Mouse (Mus musculus) hindbrain, embryonic 15.5 days (tissue): ENCODE results near the gene Nox4. TPM values are rescaled to one million over a fixed set of nuclear protein-coding genes. Genes with fewer than 3 reads are reported as not detected.
"Not testable (repeated sequence)": the region's sequence is repeated elsewhere in the genome, so short reads cannot be mapped to it uniquely, and the experiment has no call there.

Experiments used
- ATAC-seq: fragments of 200-750 bp; cut with Nextera tagmentation; 2 replicates; pipeline ENCODE4 v1.8.0; 2017; ENCODE audit warnings: low read depth, moderate number of reproducible peaks, moderate TSS enrichment; ENCODE audit not compliant: low FRiP score
- H3K27ac ChIP-seq: fragments of 300-500 bp; sonication (generic); replicated peaks from 2 replicates; pipeline ENCODE4 v1.5.1; 2015; ENCODE audit warnings: mild to moderate bottlenecking, inconsistent platforms
- H3K27me3 ChIP-seq: fragments of 300-500 bp; sonication (generic); 2 replicates; pipeline ENCODE4 v1.6.1; 2015; ENCODE audit warnings: control low read depth, inconsistent platforms
- H3K36me3 ChIP-seq: fragments of 300-500 bp; sonication (generic); 2 replicates; pipeline ENCODE4 v1.6.1; 2015; ENCODE audit warnings: control low read depth, inconsistent platforms
- H3K4me1 ChIP-seq: fragments of 300-500 bp; sonication (generic); replicated peaks from 2 replicates; pipeline ENCODE4 v1.6.1; 2015; ENCODE audit warnings: control low read depth, inconsistent platforms
- H3K4me2 ChIP-seq: fragments of 300-500 bp; sonication (generic); 2 replicates; pipeline ENCODE4 v1.6.1; 2015; ENCODE audit warnings: moderate library complexity, mild to moderate bottlenecking, inconsistent platforms
- H3K4me3 ChIP-seq: fragments of 300-500 bp; sonication (generic); 2 replicates; pipeline ENCODE4 v1.5.1; 2015; ENCODE audit warnings: mild to moderate bottlenecking, inconsistent platforms
- H3K9ac ChIP-seq: fragments of 300-500 bp; sonication (generic); 2 replicates; pipeline ENCODE4 v1.6.1; 2015; ENCODE audit warnings: inconsistent platforms
- H3K9me3 ChIP-seq: fragments of 300-500 bp; sonication (generic); 2 replicates; pipeline ENCODE4 v1.6.1; 2016; ENCODE audit warnings: control low read depth, inconsistent platforms
- WGBS: fragments of 180-500 bp; shearing (Covaris S2); methylation state at CpG from one replicate; pipeline ENCODE4 v1.1.7; 2015; 5-methylcytosine and 5-hydroxymethylcytosine counted together
- polyA plus RNA-seq: library from polyadenylated mRNA; unstranded; fragments of >200 nt; fragmentation: Nextera tagmentation; extraction: Ambion mirVana; gene quantifications from 2 replicates; pipeline ENCODE4 v1.2.1, GENCODE M21; 2015

Nox4 gene
- polyA plus RNA-seq, 1 experiment from 2014 or later: 1.6 TPM

- Histone ChIP-seq H3K27ac (no peak overlapping the region), H3K9ac (no peak overlapping the region), H3K4me1 (no peaks in the 10 kb centered on the region), H3K4me2 (no peak overlapping the region), H3K9me3 (no peaks in the 10 kb centered on the region), H3K36me3 (no peaks in the 10 kb centered on the region), H3K27me3 (no peaks in the 10 kb centered on the region), H3K4me3 (no peak overlapping the region)
- WGBS: 84% methylated on average over 7 of the region's 7 CpGs
- peak; percentile 34; the same call in 1 of the 2 replicates for ATAC-seq
Observed at GRCm38 (mm10) chr7:87397023-87397422, 151.1 kb downstream of the Nox4 start.

- H3K27me3 ChIP-seq, H3K9me3 ChIP-seq, H3K9ac ChIP-seq, H3K36me3 ChIP-seq, H3K4me3 ChIP-seq, H3K27ac ChIP-seq, H3K4me2 ChIP-seq, H3K4me1 ChIP-seq, ATAC-seq: not testable (repeated sequence)
- WGBS: 13% methylated on average over 4 of the region's 4 CpGs
Observed at GRCm38 (mm10) chr7:87411373-87411772, 165.5 kb downstream of the Nox4 start.

GRCm38 (mm10) chr7:87413271-87413670 lies 167.4 kb downstream of the Nox4 start:
- no peak for ATAC-seq
- no peak overlapping the region for H3K9ac ChIP-seq
- WGBS: 52% methylated on average over 1 of the region's 1 CpGs

More at GRCm38 (mm10) chr7:87413271-87413670, 167.4 kb downstream of the Nox4 start:
- no peak overlapping the region for H3K4me3 ChIP-seq
- H3K27me3 ChIP-seq: no peaks in the 10 kb centered on the region
- no peak overlapping the region for H3K27ac ChIP-seq
- H3K36me3 ChIP-seq: no peaks in the 10 kb centered on the region
- no peak overlapping the region for H3K4me2 ChIP-seq
- no peaks in the 10 kb centered on the region for H3K4me1 ChIP-seq
- no peaks in the 10 kb centered on the region for H3K9me3 ChIP-seq

Other genes with a start within 250 kb of the Nox4 start
- gene Vmn2r79, start 250.0 kb upstream of the Nox4 start, polyA plus RNA-seq: not detected in 2 replicates
- gene Tyr, start 247.4 kb downstream of the Nox4 start, polyA plus RNA-seq: 0.03 and 0.04 TPM in 2 replicates